Mouse (Mus musculus) forebrain, embryonic 13.5 days (tissue): ENCODE measurements at regions not wholly inside any gene's neighbourhood (a gene's known extent, or its start where the extent isn't known, plus 50 kb on each side); places are given as distances from the start of the nearest gene placed in this dataset.

ENCODE experiments used
- ATAC-seq: fragments of 200-750 bp; cut with Nextera tagmentation; 2 replicates; pipeline ENCODE4 v1.8.0; 2017
- H3K27ac ChIP-seq: fragments of 300-500 bp; sonication (generic); 2 replicates; pipeline ENCODE4 v1.5.1; 2015; ENCODE audit warnings: inconsistent platforms, mild to moderate bottlenecking, moderate library complexity
- H3K27me3 ChIP-seq: fragments of 300-500 bp; sonication (generic); 2 replicates; pipeline ENCODE4 v1.6.1; 2015; ENCODE audit warnings: mild to moderate bottlenecking, inconsistent platforms
- H3K36me3 ChIP-seq: fragments of 300-500 bp; sonication (generic); 2 replicates; pipeline ENCODE4 v1.6.1; 2015; ENCODE audit warnings: mild to moderate bottlenecking, inconsistent platforms; ENCODE audit not compliant: poor library complexity, severe bottlenecking
- H3K4me1 ChIP-seq: fragments of 300-500 bp; sonication (generic); 2 replicates; pipeline ENCODE4 v1.6.1; 2015; ENCODE audit warnings: inconsistent platforms
- H3K4me2 ChIP-seq: fragments of 300-500 bp; sonication (generic); 2 replicates; pipeline ENCODE4 v1.6.1; 2015; ENCODE audit warnings: inconsistent platforms, mild to moderate bottlenecking, moderate library complexity
- H3K4me3 ChIP-seq: fragments of 300-500 bp; sonication (generic); 2 replicates; pipeline ENCODE4 v1.5.1; 2015; ENCODE audit warnings: mild to moderate bottlenecking, inconsistent platforms
- H3K9ac ChIP-seq: fragments of 300-500 bp; sonication (generic); 2 replicates; pipeline ENCODE4 v1.6.1; 2015; ENCODE audit warnings: mild to moderate bottlenecking, inconsistent platforms
- H3K9me3 ChIP-seq: fragments of 300-500 bp; sonication (generic); replicated peaks from 2 replicates; pipeline ENCODE4 v1.6.1; 2016; ENCODE audit warnings: inconsistent platforms
- WGBS: fragments of 180-500 bp; shearing (Covaris S2); methylation state at CpG from one replicate; pipeline ENCODE4 v1.1.7; 2015; 5-methylcytosine and 5-hydroxymethylcytosine counted together

DNA sequence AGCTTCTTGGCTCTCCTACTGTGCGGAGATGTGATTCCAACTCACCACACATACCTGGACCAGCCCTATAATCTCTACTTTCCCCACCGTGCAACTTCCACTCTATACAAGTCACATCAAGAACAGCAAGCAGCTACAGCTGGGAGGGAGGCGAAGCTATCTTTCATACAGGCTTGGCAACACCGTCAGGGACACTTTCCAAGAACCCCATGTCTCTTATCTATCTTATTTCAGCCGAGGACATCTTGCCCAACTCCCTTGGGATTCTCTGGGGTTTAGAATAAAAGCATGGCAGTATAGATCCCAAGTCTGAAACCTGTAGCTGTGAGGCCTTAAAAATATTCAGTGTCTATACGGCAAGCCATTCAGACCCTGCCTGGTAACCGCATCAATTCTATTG is 341.5 kb upstream of the Tbx3 start:
- Histone ChIP-seq H3K27ac (no peak overlapping the region), H3K9ac (no peak overlapping the region), H3K9me3 (no peaks in the 10 kb centered on the region), H3K4me1 (no peaks in the 10 kb centered on the region), H3K27me3 (no peaks in the 10 kb centered on the region), H3K4me2 (no peak overlapping the region), H3K4me3 (no peak overlapping the region), H3K36me3 (no peaks in the 10 kb centered on the region)
- WGBS, result 92% methylated on average over 7 of the region's 7 CpGs
- no peak for ATAC-seq

DNA sequence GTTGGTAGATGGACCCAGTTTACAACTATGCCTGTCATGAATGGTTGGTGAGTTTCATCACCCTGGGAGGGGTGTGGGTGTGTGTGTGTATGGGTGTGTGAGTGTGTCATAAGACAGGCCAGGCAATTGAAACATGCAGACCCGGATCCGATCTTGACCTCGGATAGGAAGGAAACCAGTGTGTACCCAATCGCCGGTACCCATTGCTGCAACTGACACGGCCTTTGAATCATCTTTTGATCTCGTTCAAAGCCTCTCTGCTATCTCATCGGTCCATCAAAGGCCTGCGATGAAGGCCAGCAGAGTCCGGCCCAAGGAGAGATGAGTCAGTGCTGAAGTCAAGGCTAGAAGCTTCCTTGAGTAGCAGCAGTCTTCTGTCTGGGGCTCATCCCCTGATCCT is 341.1 kb upstream of the Tbx3 start:
- Histone ChIP-seq H3K4me3 (no peak overlapping the region), H3K27ac (no peak overlapping the region), H3K4me2 (no peak overlapping the region), H3K36me3 (no peaks in the 10 kb centered on the region), H3K9me3 (no peaks in the 10 kb centered on the region), H3K4me1 (no peaks in the 10 kb centered on the region), H3K27me3 (no peaks in the 10 kb centered on the region), H3K9ac (no peak overlapping the region)
- ATAC-seq, result no peak
- WGBS, result 93% methylated on average over 10 of the region's 10 CpGs

DNA sequence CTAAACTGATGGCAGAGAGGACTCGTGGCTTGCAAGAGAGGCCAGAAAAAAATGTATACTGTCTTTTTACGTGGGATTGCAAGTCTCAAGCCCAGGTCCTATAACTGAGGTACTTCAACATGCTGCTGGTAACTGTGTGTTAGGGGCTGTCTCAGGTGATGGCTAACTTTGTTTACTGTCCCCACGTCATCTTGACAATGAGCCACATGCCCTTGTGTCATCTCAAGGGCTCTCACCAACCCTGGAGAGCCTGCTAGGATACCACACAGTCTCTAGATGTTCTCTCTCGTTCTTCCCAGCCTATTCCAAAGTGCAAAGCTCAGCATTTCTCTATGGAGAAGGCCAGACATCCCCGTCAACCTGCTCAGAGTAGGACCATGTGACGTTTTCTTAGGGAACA is 340.6 kb upstream of the Tbx3 start:
- WGBS, result 84% methylated on average over 6 of the region's 6 CpGs
- H3K4me1 ChIP-seq, result no peaks in the 10 kb centered on the region

DNA sequence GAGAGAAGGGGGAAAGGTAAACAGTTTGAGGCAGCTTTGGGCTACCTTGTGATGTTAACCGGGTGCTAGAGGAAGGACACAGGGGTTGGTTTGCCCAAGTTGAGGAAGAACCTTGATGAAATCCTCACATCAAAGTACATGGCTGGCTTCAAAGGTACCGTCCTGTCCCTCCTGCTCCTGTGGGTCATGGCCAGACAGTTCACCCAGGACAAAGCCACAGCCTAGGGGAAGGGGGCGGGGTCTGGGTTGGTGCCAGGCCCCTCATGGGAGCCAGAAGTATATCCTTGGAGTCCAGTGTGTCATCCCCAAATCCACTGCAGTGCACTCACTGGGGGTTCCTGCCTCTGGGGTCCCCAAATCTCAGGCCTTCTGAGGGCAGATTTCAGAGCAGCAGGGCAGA is 339.0 kb upstream of the Tbx3 start:
- no peaks in the 10 kb centered on the region for H3K4me1 ChIP-seq

More for the DNA sequence above, 340.6 kb upstream of the Tbx3 start:
- Histone ChIP-seq H3K9me3 (no peaks in the 10 kb centered on the region), H3K4me3 (no peak overlapping the region), H3K4me2 (no peak overlapping the region), H3K27me3 (no peaks in the 10 kb centered on the region), H3K27ac (no peak overlapping the region), H3K9ac (no peak overlapping the region), H3K36me3 (no peaks in the 10 kb centered on the region)
- ATAC-seq, result no peak

DNA sequence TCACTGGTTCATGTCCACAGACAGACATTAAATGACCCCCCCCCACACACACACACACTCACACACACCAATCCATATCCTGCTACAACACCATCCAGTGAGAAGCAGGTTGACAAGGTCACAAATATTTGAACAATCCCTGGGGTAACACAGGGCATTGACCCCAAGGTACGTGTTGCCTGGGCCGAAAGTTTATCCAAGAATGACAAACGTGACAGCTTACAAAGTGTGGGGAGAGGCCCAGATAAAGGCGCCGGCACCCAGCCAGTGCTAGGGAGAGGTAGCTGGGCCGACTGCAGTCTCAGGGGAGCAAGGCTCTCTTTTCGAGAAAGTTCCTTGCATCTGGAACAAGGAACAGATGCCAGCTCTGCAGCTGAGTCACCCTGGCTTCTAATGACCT is 337.8 kb upstream of the Tbx3 start:
- H3K4me3 ChIP-seq, result no peak overlapping the region
- H3K9ac ChIP-seq, result no peak overlapping the region
- no peak overlapping the region for H3K4me2 ChIP-seq
- H3K4me1 ChIP-seq, result no peaks in the 10 kb centered on the region
- H3K27me3 ChIP-seq, result no peaks in the 10 kb centered on the region
- WGBS, result 78% methylated on average over 7 of the region's 7 CpGs
- H3K27ac ChIP-seq, result no peak overlapping the region
- ATAC-seq, result no peak
- no peaks in the 10 kb centered on the region for H3K9me3 ChIP-seq
- no peaks in the 10 kb centered on the region for H3K36me3 ChIP-seq

More for the DNA sequence above, 339.0 kb upstream of the Tbx3 start:
- H3K4me3 ChIP-seq, result no peak overlapping the region
- H3K9me3 ChIP-seq, result no peaks in the 10 kb centered on the region
- H3K9ac ChIP-seq, result no peak overlapping the region
- H3K27ac ChIP-seq, result no peak overlapping the region
- ATAC-seq, result no peak
- no peaks in the 10 kb centered on the region for H3K27me3 ChIP-seq
- H3K36me3 ChIP-seq, result no peaks in the 10 kb centered on the region
- H3K4me2 ChIP-seq, result no peak overlapping the region
- WGBS, result 80% methylated on average over 3 of the region's 3 CpGs

DNA sequence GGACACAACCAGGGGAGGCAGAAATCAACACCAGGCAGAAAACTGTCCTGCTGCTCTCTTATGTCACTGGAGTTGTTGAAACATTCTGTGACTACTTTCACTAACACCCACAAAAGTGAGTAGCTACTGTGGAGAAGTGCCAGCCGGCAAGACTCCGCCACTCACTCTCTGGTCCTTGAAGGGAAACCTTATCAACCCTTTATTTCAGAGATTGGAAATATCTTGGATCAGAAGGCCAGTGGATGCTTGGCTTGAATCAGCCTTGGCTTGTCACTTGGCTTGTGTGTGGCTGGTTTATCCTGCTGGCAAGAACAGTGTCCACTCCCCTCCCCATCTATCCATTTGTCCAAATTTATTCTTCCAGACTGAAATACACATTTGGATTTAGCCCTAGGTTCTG is 335.3 kb upstream of the Tbx3 start:
- 94% methylated on average over 2 of the region's 2 CpGs for WGBS
- Histone ChIP-seq H3K4me1 (no peaks in the 10 kb centered on the region), H3K27ac (no peak overlapping the region), H3K9ac (no peak overlapping the region), H3K4me3 (no peak overlapping the region), H3K4me2 (no peak overlapping the region), H3K9me3 (no peaks in the 10 kb centered on the region), H3K36me3 (no peaks in the 10 kb centered on the region), H3K27me3 (no peaks in the 10 kb centered on the region)
- no peak for ATAC-seq

DNA sequence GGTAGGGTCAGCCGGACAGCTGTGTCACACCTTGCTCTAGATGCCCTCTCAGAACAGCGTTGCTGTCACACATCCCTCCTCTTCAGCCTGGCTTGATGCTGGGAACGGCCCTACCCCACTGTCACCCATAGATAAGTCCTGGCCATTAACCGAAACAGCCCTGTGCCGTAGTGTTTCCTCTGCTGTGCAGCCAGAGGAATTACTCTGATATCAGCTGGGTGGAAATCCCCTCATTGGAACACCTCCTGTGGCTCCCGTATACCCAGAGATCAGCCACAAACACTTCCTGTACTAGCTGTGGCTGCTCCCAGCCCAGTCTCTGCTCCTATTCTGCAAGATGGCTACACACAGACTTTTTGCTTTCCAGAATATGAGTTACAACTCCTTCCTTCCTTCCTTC is 334.5 kb upstream of the Tbx3 start:
- Histone ChIP-seq H3K4me3 (no peak overlapping the region), H3K36me3 (no peaks in the 10 kb centered on the region), H3K27ac (no peak overlapping the region), H3K4me1 (no peaks in the 10 kb centered on the region), H3K27me3 (no peaks in the 10 kb centered on the region), H3K9ac (no peak overlapping the region), H3K9me3 (no peaks in the 10 kb centered on the region), H3K4me2 (no peak overlapping the region)
- no peak for ATAC-seq
- 92% methylated on average over 6 of the region's 6 CpGs for WGBS

DNA sequence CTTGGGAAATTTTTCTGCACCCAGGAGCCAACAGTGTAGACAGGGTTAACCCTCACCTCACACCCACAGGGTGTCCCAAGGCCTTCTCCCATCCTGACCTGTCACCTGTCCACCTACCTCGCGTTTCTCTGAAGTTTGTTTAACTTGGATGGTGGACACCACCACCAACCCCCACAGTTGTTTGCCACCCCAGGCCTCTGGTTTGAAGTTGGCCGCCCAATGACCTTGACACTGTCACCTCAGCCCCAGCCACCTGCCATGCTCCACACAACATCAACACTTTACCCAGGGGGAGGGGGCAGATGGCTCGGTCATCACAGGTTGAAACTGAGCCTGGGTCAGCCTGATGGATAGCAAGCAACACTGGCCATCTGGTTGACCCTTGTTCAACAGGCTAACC is 332.7 kb upstream of the Tbx3 start:
- no peak for ATAC-seq

DNA sequence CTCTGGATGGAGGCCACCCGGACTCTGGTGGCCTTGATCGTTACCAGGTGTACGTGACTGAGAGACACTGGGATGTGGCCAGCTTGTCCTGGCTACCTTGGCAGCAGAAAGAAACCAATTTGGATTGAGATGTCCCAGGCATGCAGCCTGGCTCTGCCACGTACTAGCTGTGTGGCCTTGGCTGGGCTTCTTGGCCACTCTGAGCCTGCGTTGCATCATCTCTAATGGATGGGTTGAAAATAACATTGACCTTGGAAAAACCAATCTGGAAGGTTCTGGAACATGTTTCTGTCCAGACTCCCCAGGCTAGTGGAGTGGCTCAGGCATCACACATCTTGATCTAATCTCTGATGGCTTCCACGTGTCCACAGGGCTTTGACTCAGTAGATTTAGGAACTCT is 331.8 kb upstream of the Tbx3 start:
- Histone ChIP-seq H3K4me3 (no peak overlapping the region), H3K9ac (no peak overlapping the region), H3K27ac (no peak overlapping the region), H3K27me3 (no peaks in the 10 kb centered on the region), H3K36me3 (no peaks in the 10 kb centered on the region), H3K4me2 (no peak overlapping the region), H3K9me3 (no peaks in the 10 kb centered on the region), H3K4me1 (no peaks in the 10 kb centered on the region)
- 92% methylated on average over 6 of the region's 6 CpGs for WGBS
- ATAC-seq, result no peak

More for the DNA sequence above, 332.7 kb upstream of the Tbx3 start:
- Histone ChIP-seq H3K9me3 (no peaks in the 10 kb centered on the region), H3K4me2 (no peak overlapping the region), H3K27me3 (no peaks in the 10 kb centered on the region), H3K36me3 (no peaks in the 10 kb centered on the region), H3K4me3 (no peak overlapping the region), H3K27ac (no peak overlapping the region), H3K4me1 (no peaks in the 10 kb centered on the region), H3K9ac (no peak overlapping the region)
- 92% methylated on average over 4 of the region's 4 CpGs for WGBS

DNA sequence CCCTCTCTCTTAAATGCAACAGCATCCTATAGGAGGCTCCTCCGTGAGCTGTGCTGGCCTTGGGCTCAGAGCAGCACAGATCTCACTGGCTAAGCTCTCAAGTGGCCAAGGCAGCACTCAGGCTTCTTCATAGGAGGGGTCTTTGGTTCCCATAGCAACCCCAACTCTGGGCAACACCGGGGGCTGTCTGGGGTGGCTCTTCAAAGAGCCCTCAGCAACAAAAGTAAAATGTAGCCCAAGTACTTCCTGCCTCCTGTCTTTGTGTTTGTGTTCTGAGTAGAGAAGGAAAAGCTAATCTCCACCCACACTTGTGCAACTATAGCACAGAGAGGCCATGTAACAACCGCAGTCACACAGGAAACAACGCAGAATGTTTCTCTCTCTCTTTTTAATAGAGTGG is 322.2 kb upstream of the Tbx3 start:
- H3K27ac ChIP-seq, result no peak overlapping the region
- H3K27me3 ChIP-seq, result no peaks in the 10 kb centered on the region
- H3K4me2 ChIP-seq, result no peak overlapping the region
- H3K4me1 ChIP-seq, result peaks cover 9% of the 10 kb centered on the region
- ATAC-seq, result no peak
- H3K9ac ChIP-seq, result no peak overlapping the region
- H3K36me3 ChIP-seq, result no peaks in the 10 kb centered on the region
- H3K9me3 ChIP-seq, result no peaks in the 10 kb centered on the region
- WGBS, result 33% methylated on average over 4 of the region's 4 CpGs
- no peak overlapping the region for H3K4me3 ChIP-seq

DNA sequence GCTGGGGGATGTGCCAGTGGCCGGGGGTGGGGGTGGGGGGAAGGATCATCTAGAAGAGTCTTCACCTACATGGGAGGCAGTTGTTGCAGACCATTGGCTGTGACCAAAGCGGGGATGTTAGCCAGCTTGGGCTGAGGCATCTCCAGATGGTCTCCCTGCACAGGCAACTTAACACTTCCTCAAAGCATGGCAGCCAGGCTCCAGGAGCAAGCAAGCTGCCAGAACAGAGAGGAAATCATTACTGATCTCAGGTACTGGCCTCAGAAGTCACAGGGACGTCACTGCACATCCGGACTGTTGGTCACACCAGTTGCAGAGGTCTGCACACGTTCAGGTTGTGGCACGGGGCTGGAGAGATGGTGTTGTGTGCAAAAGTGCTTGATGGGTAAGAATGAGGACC is 321.1 kb upstream of the Tbx3 start:
- no peak overlapping the region for H3K27ac ChIP-seq
- no peaks in the 10 kb centered on the region for H3K36me3 ChIP-seq
- H3K4me1 ChIP-seq, result peaks cover 9% of the 10 kb centered on the region
- H3K4me2 ChIP-seq, result no peak overlapping the region
- no peaks in the 10 kb centered on the region for H3K27me3 ChIP-seq
- 82% methylated on average over 6 of the region's 6 CpGs for WGBS
- H3K4me3 ChIP-seq, result no peak overlapping the region
- no peak for ATAC-seq
- H3K9me3 ChIP-seq, result no peaks in the 10 kb centered on the region
- no peak overlapping the region for H3K9ac ChIP-seq

DNA sequence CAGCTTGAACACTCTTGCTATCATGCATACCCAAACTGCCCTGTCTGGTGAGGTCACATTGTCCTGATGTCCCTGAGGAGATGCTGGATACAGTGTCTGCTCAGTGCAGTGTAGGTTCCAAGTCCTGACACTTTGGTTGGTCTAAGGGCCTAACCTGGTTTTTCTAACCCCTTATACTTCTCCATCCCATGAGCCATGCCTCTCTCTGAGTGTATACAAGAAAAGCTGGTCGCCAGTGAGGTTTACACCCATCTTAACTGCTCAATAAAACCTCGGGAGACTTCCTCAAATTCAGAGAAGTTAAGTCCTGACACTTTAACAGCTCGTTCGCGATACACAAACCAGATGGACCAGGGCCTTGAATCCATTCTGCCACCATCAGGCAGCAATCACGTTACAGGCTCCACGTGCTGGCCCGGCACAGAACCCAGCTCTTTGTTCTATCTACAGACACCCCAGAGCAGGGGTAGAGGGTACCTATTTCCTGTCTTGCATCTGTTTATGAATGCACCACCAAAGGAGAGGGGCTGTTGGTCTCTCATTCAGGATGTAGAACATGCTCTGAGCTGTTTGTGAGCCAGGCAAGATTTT is 320.0 kb upstream of the Tbx3 start:
- H3K9ac ChIP-seq, result no peak overlapping the region
- 81% methylated on average over 8 of the region's 8 CpGs for WGBS
- H3K27me3 ChIP-seq, result no peaks in the 10 kb centered on the region
- ATAC-seq, result no peak
- H3K9me3 ChIP-seq, result no peaks in the 10 kb centered on the region
- H3K4me3 ChIP-seq, result no peak overlapping the region
- no peaks in the 10 kb centered on the region for H3K36me3 ChIP-seq
- H3K4me1 ChIP-seq, result peaks cover 7% of the 10 kb centered on the region
- H3K4me2 ChIP-seq, result no peak overlapping the region
- no peak overlapping the region for H3K27ac ChIP-seq

DNA sequence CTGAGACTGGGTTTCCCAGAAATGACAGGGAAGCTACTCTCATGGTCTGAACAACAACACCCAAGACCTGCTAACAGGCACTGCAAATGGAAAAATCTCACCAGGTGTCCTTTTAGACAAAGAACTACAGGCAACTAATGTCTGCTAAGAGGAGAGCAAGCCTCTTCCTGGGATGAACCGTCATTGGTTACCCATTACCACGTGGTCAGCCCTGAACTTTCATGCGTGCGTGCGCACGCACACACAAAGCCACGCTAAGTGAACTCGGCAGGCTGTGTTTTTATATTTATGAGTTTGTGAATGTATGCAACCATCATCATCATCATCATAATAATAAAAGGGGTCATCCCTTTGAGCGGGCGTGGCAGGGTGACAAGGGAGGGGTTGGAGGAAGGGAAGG is 315.0 kb upstream of the Tbx3 start:
- ATAC-seq, result no peak
- no peak overlapping the region for H3K4me3 ChIP-seq
- 91% methylated on average over 10 of the region's 10 CpGs for WGBS

More for the DNA sequence above, 315.0 kb upstream of the Tbx3 start:
- Histone ChIP-seq H3K27ac (no peak overlapping the region), H3K36me3 (no peaks in the 10 kb centered on the region), H3K9ac (no peak overlapping the region), H3K9me3 (no peaks in the 10 kb centered on the region), H3K27me3 (no peaks in the 10 kb centered on the region), H3K4me2 (no peak overlapping the region), H3K4me1 (no peaks in the 10 kb centered on the region)
